Mouse (Mus musculus) heart, embryonic 15.5 days (tissue): ENCODE results near the gene Atf5. TPM values are rescaled to one million over a fixed set of nuclear protein-coding genes. Genes with fewer than 3 reads are reported as not detected.
A peak's percentile ranks its signal among the peaks of the same experiment; 100 is the strongest.

Source experiments
- ATAC-seq: fragments of 200-750 bp; cut with Nextera tagmentation; replicated peaks from 2 replicates; pipeline ENCODE4 v1.8.0; 2017; ENCODE audit warnings: low read depth, moderate TSS enrichment; ENCODE audit not compliant: insufficient number of reproducible peaks, insufficient read depth, low FRiP score
- H3K27ac ChIP-seq: fragments of 300-500 bp; sonication (generic); 2 replicates; pipeline ENCODE4 v1.5.1; 2015; ENCODE audit warnings: mild to moderate bottlenecking, inconsistent platforms
- H3K27me3 ChIP-seq: fragments of 300-500 bp; sonication (generic); 2 replicates; pipeline ENCODE4 v1.6.1; 2015; ENCODE audit warnings: inconsistent platforms
- H3K36me3 ChIP-seq: fragments of 300-500 bp; sonication (generic); 2 replicates; pipeline ENCODE4 v1.6.1; 2015; ENCODE audit warnings: mild to moderate bottlenecking, inconsistent platforms
- H3K4me1 ChIP-seq: fragments of 300-500 bp; sonication (generic); replicated peaks from 2 replicates; pipeline ENCODE4 v1.6.1; 2015; ENCODE audit warnings: inconsistent platforms
- H3K4me2 ChIP-seq: fragments of 300-500 bp; sonication (generic); 2 replicates; pipeline ENCODE4 v1.6.1; 2015; ENCODE audit warnings: inconsistent platforms, mild to moderate bottlenecking, moderate library complexity
- H3K4me3 ChIP-seq: fragments of 300-500 bp; sonication (generic); 2 replicates; pipeline ENCODE4 v1.5.1; 2015; ENCODE audit warnings: mild to moderate bottlenecking, inconsistent platforms
- H3K9ac ChIP-seq: fragments of 300-500 bp; sonication (generic); 2 replicates; pipeline ENCODE4 v1.6.1; 2015; ENCODE audit warnings: mild to moderate bottlenecking, inconsistent platforms
- H3K9me3 ChIP-seq: fragments of 300-500 bp; sonication (generic); replicated peaks from 2 replicates; pipeline ENCODE4 v1.6.1; 2016; ENCODE audit warnings: inconsistent platforms
- WGBS: fragments of 180-500 bp; shearing (Covaris S2); methylation state at CpG from one replicate; pipeline ENCODE4 v1.1.7; 2015; ENCODE audit warnings: mixed read lengths; 5-methylcytosine and 5-hydroxymethylcytosine counted together
- polyA plus RNA-seq: library from polyadenylated mRNA; unstranded; fragments of >200 nt; fragmentation: Nextera tagmentation; extraction: Ambion mirVana; gene quantifications from 2 replicates; pipeline ENCODE4 v1.2.1, GENCODE M21; 2015

The Atf5 gene
- polyA plus RNA-seq, 1 experiment from 2014 or later, result 2.5 TPM

DNA sequence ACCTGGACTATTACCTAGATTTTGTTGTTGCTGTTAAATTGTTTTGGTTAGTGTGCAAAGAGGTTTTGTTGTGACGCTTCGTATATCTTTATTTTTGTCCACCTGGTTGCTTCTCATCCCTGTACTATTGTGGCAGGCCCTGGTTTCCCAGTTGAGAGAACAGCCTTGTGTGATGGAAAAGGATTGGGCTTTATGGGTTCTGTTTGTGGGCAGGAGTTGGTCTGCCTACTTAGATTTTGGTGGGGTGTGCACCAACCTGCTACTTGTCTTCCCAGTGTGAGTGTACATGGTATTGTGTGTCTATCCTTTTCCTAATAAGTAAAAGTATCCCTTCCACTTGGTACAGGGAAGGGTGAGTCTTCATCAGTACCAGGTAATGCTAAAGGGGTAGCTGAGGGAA, 2.9 kb upstream of the Atf5 start:
- Histone ChIP-seq H3K9me3 (no peaks in the 10 kb centered on the region), H3K36me3 (no peaks in the 10 kb centered on the region), H3K27ac (0 out of 2 replicates have a peak overlapping the region, but pooled peaks have one; percentile 20), H3K27me3 (no peaks in the 10 kb centered on the region), H3K4me3 (0 out of 2 replicates have a peak overlapping the region, but pooled peaks have one; percentile 91), H3K4me2 (peak overlapping the region; percentile 66), H3K9ac (peak overlapping the region; percentile 38; the same call in 1 of the 2 replicates), H3K4me1 (peaks cover 69% of the 10 kb centered on the region)
- 92% methylated on average over 2 of the region's 2 CpGs for WGBS
- ATAC-seq, result no peak

GRCm38 (mm10) chr7:44818751-44819235, 2.3 kb upstream of the Atf5 start:
- H3K4me2 ChIP-seq, result peak overlapping the region; percentile 66
- 32% methylated on average over 6 of the region's 6 CpGs for WGBS
- peaks cover 63% of the 10 kb centered on the region for H3K4me1 ChIP-seq
- H3K27me3 ChIP-seq, result no peaks in the 10 kb centered on the region
- H3K9me3 ChIP-seq, result no peaks in the 10 kb centered on the region
- H3K27ac ChIP-seq, result peak overlapping the region; percentile 37
- H3K4me3 ChIP-seq, result peak overlapping the region; percentile 91
- peak overlapping the region; percentile 38 for H3K9ac ChIP-seq
- H3K36me3 ChIP-seq, result no peaks in the 10 kb centered on the region
- ATAC-seq, result no peak

GRCm38 (mm10) chr7:44818164-44818563, 1.7 kb upstream of the Atf5 start:
- ATAC-seq, result no peak
- Histone ChIP-seq H3K27ac (peak overlapping the region; percentile 98), H3K9me3 (no peaks in the 10 kb centered on the region), H3K9ac (peak overlapping the region; percentile 95; the same call in 1 of the 2 replicates), H3K4me3 (peak overlapping the region; percentile 91), H3K27me3 (no peaks in the 10 kb centered on the region), H3K4me1 (peaks cover 56% of the 10 kb centered on the region), H3K36me3 (no peaks in the 10 kb centered on the region), H3K4me2 (peak overlapping the region; percentile 66)
- WGBS, result 6% methylated on average over 2 of the region's 2 CpGs

DNA sequence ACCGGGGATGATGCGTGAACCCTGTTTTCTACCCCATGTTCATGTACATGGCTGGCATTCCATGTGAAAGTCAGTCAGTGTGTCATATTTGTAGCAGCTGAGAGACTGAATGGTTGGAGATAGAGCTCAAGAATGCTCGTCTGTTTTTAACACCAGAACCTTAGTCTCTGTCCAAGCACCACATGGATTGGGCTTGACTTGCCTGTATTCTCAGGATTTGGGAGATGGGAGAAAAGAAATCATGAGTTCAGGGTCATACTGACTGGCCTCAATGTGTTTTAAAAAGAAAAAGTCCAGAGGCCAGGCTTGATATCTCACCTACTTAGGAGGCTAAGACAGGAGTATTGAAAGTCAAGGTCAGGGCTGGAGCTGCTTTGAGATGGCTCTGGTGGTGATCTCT, 983 bp upstream of the Atf5 start:
- Histone ChIP-seq H3K4me3 (peak overlapping the region; percentile 91), H3K4me2 (peak overlapping the region; percentile 66), H3K36me3 (no peaks in the 10 kb centered on the region), H3K27me3 (no peaks in the 10 kb centered on the region), H3K4me1 (peaks cover 51% of the 10 kb centered on the region), H3K9me3 (no peaks in the 10 kb centered on the region), H3K9ac (peak overlapping the region; percentile 95), H3K27ac (peak overlapping the region; percentile 98)
- 14% methylated on average over 3 of the region's 3 CpGs for WGBS
- ATAC-seq, result no peak

- WGBS, result under 1% methylated on average over 62 of the region's 62 CpGs
- peak within 1 kb of the TSS; percentile 91 for H3K4me3 ChIP-seq
- no peaks in the 10 kb centered on the region for H3K27me3 ChIP-seq
- H3K36me3 ChIP-seq, result peaks cover 5% of the 10 kb centered on the region; the same call in 1 of the 2 replicates
- H3K4me2 ChIP-seq, result peak within 1 kb of the TSS; percentile 66
- peaks cover 44% of the 10 kb centered on the region for H3K4me1 ChIP-seq
- no peaks in the 10 kb centered on the region for H3K9me3 ChIP-seq
- H3K27ac ChIP-seq, result peak within 1 kb of the TSS; percentile 98
- peak within 1 kb of the TSS; percentile 95 for H3K9ac ChIP-seq
- peak; percentile 93 for ATAC-seq
These were observed 563 bp downstream of the Atf5 start, which contains the start of the genes Nup62 and Il4i1 for GRCm38 (mm10) chr7:44815721-44816469. Gene Nup62, plus strand, starts transcription at chr7:44816088. Gene Il4i1, plus strand, starts transcription at chr7:44816387.

- peak overlapping the region; percentile 91 for H3K4me3 ChIP-seq
- 25% methylated on average over 13 of the region's 14 CpGs for WGBS
- H3K9ac ChIP-seq, result peak overlapping the region; percentile 95
- peaks cover 5% of the 10 kb centered on the region; the same call in 1 of the 2 replicates for H3K36me3 ChIP-seq
- H3K9me3 ChIP-seq, result no peaks in the 10 kb centered on the region
- no peak for ATAC-seq
- peaks cover 36% of the 10 kb centered on the region for H3K4me1 ChIP-seq
- no peaks in the 10 kb centered on the region for H3K27me3 ChIP-seq
- H3K4me2 ChIP-seq, result peak overlapping the region; percentile 66
- H3K27ac ChIP-seq, result peak overlapping the region; percentile 98
These were observed 1.4 kb downstream of the Atf5 start for GRCm38 (mm10) chr7:44814952-44815553.

- Histone ChIP-seq H3K4me2 (no peak overlapping the region), H3K27me3 (no peaks in the 10 kb centered on the region), H3K4me3 (no peak overlapping the region), H3K36me3 (peaks cover 5% of the 10 kb centered on the region; the same call in 1 of the 2 replicates), H3K27ac (no peak overlapping the region), H3K9me3 (no peaks in the 10 kb centered on the region), H3K4me1 (peaks cover 30% of the 10 kb centered on the region), H3K9ac (no peak overlapping the region)
- WGBS, result 91% methylated on average over 4 of the region's 4 CpGs
- ATAC-seq, result no peak
These were observed 2.0 kb downstream of the Atf5 start for GRCm38 (mm10) chr7:44814423-44814822.

DNA sequence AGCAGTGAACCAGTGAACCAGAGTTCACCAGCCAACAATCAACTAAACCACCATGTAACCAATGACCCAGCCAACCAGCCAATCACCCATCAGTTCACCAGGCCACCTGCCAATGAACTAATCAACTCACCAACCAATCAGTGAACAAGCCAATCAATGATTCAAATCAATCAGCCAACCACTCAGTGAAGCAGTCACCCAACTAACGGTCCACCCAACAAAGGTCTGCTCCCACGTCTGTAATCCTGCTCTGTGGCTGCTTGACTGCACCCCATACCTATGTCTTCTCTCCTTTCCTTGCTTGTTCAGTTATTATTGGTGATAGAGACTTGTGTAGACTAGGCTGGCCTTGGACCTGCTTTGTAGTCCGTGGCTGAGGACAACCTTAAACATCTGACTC, 2.5 kb downstream of the Atf5 start:
- peaks cover 5% of the 10 kb centered on the region; the same call in 1 of the 2 replicates for H3K36me3 ChIP-seq
- H3K9ac ChIP-seq, result no peak overlapping the region
- H3K27ac ChIP-seq, result no peak overlapping the region
- WGBS, result 81% methylated on average over 3 of the region's 3 CpGs
- no peak overlapping the region for H3K4me2 ChIP-seq
- H3K4me3 ChIP-seq, result no peak overlapping the region
- H3K4me1 ChIP-seq, result peaks cover 25% of the 10 kb centered on the region
- H3K9me3 ChIP-seq, result no peaks in the 10 kb centered on the region
- no peak for ATAC-seq
- no peaks in the 10 kb centered on the region for H3K27me3 ChIP-seq

DNA sequence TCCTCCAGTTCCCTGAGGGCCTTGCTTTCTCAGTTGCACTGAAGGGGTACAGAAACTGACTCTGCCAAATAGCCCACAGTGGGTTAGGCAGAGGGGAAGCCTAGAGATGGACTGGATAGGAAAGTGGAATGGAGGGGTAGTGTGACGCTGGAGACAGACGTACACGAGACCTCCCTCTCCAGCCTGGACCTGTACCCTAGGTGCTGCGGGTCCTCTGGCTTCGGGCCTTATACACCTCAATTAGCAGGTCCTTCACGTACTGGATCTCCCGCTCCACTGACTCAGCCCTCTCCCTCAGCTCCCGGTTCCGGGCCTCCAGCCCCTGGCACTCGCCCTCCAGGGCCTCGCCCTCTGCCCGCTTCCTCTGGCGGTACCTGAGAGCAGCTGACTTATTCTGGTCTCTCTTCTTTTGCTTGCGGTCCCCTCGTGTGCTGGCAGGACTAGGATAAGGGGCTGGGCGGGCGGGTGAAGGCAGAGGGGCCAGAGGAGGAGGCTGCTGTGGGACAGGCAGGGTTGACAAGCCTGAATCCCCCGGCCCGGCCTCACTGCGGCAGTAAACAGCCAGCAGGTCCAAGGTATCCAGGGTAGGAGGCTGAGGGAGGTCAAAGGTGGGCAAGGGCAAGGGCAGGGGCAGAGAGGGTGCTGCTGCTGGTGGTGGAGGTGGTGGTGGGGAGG, 3.7 kb downstream of the Atf5 start:
- peaks cover 13% of the 10 kb centered on the region for H3K4me1 ChIP-seq
- no peak overlapping the region for H3K9ac ChIP-seq
- 85% methylated on average over 20 of the region's 20 CpGs for WGBS
- H3K27ac ChIP-seq, result no peak overlapping the region
- ATAC-seq, result no peak
- H3K4me2 ChIP-seq, result no peak overlapping the region
- H3K4me3 ChIP-seq, result no peak overlapping the region
- peaks cover 5% of the 10 kb centered on the region; the same call in 1 of the 2 replicates for H3K36me3 ChIP-seq
- H3K27me3 ChIP-seq, result no peaks in the 10 kb centered on the region
- no peaks in the 10 kb centered on the region for H3K9me3 ChIP-seq

DNA sequence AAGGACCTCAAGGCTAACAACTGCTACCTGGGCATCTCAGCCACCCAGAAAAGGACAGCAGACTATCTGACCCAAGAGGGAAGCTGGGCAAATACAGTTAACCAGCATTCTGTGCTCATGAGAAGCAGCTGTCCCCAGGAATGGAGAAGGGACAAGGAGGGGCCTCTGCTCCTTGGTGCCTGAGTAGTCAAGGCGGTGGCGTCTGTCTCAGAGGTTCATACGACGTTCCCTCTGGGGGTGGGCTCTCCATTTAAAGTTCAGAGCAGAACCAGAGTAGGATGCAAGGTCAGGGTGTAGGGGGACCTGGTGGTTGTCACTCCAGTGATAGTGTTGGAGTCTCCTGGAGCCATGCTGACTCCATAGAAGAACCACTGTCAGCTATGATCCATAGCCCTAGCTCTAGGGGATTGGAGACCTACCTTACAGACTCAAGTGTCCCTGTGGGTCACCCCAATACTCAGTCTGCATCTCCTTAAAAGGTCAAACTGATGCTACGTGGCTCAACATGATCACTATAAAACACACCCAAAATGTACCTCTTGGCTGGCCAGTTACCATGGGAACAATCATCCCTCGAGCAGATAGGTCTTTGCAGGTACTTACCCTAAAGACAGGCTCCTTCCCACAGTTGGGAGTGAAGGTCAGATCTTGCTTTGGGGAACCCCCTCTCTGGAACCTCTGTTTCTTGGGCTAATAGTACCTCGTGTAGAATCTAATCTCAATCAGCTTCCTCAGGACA, 5.5 kb downstream of the Atf5 start:
- Histone ChIP-seq H3K36me3 (peaks cover 5% of the 10 kb centered on the region; the same call in 1 of the 2 replicates), H3K4me3 (no peak overlapping the region), H3K9me3 (no peaks in the 10 kb centered on the region), H3K27me3 (no peaks in the 10 kb centered on the region), H3K9ac (no peak overlapping the region), H3K27ac (no peak overlapping the region), H3K4me2 (no peak overlapping the region), H3K4me1 (peaks cover 8% of the 10 kb centered on the region)
- ATAC-seq, result no peak
- 83% methylated on average over 7 of the region's 7 CpGs for WGBS
